Mouse (Mus musculus) midbrain, embryonic 15.5 days (tissue): ENCODE measurements around the gene Gm20509. TPM values are rescaled to one million over a fixed set of nuclear protein-coding genes. Genes with fewer than 3 reads are reported as not detected.
A peak's percentile ranks its signal among the peaks of the same experiment; 100 is the strongest.

Source experiments
- ATAC-seq: fragments of 200-750 bp; cut with Nextera tagmentation; replicated peaks from 2 replicates; pipeline ENCODE4 v1.8.0; 2017; ENCODE audit warnings: moderate TSS enrichment
- H3K27ac ChIP-seq: fragments of 300-500 bp; sonication (generic); 2 replicates; pipeline ENCODE4 v1.5.1; 2015; ENCODE audit warnings: mild to moderate bottlenecking, inconsistent platforms
- H3K27me3 ChIP-seq: fragments of 300-500 bp; sonication (generic); replicated peaks from 2 replicates; pipeline ENCODE4 v1.6.1; 2015; ENCODE audit warnings: inconsistent platforms
- H3K36me3 ChIP-seq: fragments of 300-500 bp; sonication (generic); replicated peaks from 2 replicates; pipeline ENCODE4 v1.6.1; 2015; ENCODE audit warnings: inconsistent platforms
- H3K4me1 ChIP-seq: fragments of 300-500 bp; sonication (generic); 2 replicates; pipeline ENCODE4 v1.6.1; 2015; ENCODE audit warnings: inconsistent platforms
- H3K4me2 ChIP-seq: fragments of 300-500 bp; sonication (generic); 2 replicates; pipeline ENCODE4 v1.6.1; 2015; ENCODE audit warnings: inconsistent platforms, mild to moderate bottlenecking, moderate library complexity
- H3K4me3 ChIP-seq: fragments of 300-500 bp; sonication (generic); 2 replicates; pipeline ENCODE4 v1.5.1; 2015; ENCODE audit warnings: mild to moderate bottlenecking, inconsistent platforms
- H3K9ac ChIP-seq: fragments of 300-500 bp; sonication (generic); 2 replicates; pipeline ENCODE4 v1.6.1; 2015; ENCODE audit warnings: mild to moderate bottlenecking, inconsistent platforms
- H3K9me3 ChIP-seq: fragments of 300-500 bp; sonication (generic); 2 replicates; pipeline ENCODE4 v1.6.1; 2016; ENCODE audit warnings: inconsistent platforms
- WGBS: fragments of 180-500 bp; shearing (Covaris S2); methylation state at CpG from one replicate; pipeline ENCODE4 v1.1.7; 2015; ENCODE audit warnings: mixed read lengths; 5-methylcytosine and 5-hydroxymethylcytosine counted together
- polyA plus RNA-seq: library from polyadenylated mRNA; unstranded; fragments of >200 nt; fragmentation: Nextera tagmentation; extraction: Ambion mirVana; gene quantifications from 2 replicates; pipeline ENCODE4 v1.2.1, GENCODE M21; 2015

Gene Gm20509
- polyA plus RNA-seq, 1 experiment from 2014 or later = not detected

GRCm38 (mm10) chr9:73154347-73154746 is 52.1 kb downstream of the Gm20509 start:
- no peaks in the 10 kb centered on the region for H3K36me3 ChIP-seq
- no peak overlapping the region for H3K27ac ChIP-seq
- H3K9ac ChIP-seq = no peak overlapping the region
- no peaks in the 10 kb centered on the region for H3K4me1 ChIP-seq
- H3K9me3 ChIP-seq = no peaks in the 10 kb centered on the region
- H3K4me3 ChIP-seq = no peak overlapping the region
- ATAC-seq = no peak
- H3K27me3 ChIP-seq = no peaks in the 10 kb centered on the region
- WGBS = 56% methylated on average over 9 of the region's 9 CpGs
- H3K4me2 ChIP-seq = no peak overlapping the region

- Histone ChIP-seq H3K9ac (no peak overlapping the region), H3K4me1 (no peaks in the 10 kb centered on the region), H3K4me2 (no peak overlapping the region), H3K9me3 (no peaks in the 10 kb centered on the region), H3K27ac (no peak overlapping the region), H3K4me3 (no peak overlapping the region), H3K36me3 (no peaks in the 10 kb centered on the region), H3K27me3 (no peaks in the 10 kb centered on the region)
- ATAC-seq = no peak
- 85% methylated on average over 4 of the region's 4 CpGs for WGBS
These were observed 55.7 kb downstream of the Gm20509 start for GRCm38 (mm10) chr9:73157968-73158367.

- H3K4me3 ChIP-seq = no peak overlapping the region
- H3K4me1 ChIP-seq = no peaks in the 10 kb centered on the region
- H3K4me2 ChIP-seq = no peak overlapping the region
- H3K36me3 ChIP-seq = no peaks in the 10 kb centered on the region
- 42% methylated on average over 1 of the region's 1 CpGs for WGBS
- no peak overlapping the region for H3K9ac ChIP-seq
- no peak for ATAC-seq
- no peaks in the 10 kb centered on the region for H3K27me3 ChIP-seq
- H3K27ac ChIP-seq = no peak overlapping the region
- no peaks in the 10 kb centered on the region for H3K9me3 ChIP-seq
These were observed 57.0 kb downstream of the Gm20509 start for GRCm38 (mm10) chr9:73159265-73159664.

- Histone ChIP-seq H3K9me3 (no peaks in the 10 kb centered on the region), H3K4me2 (peak overlapping the region; percentile 31), H3K4me1 (no peaks in the 10 kb centered on the region), H3K27me3 (no peaks in the 10 kb centered on the region), H3K36me3 (no peaks in the 10 kb centered on the region), H3K9ac (no peak overlapping the region), H3K27ac (no peak overlapping the region), H3K4me3 (no peak overlapping the region; the same call in 1 of the 2 replicates)
- peak; percentile 80 for ATAC-seq
- WGBS = 20% methylated on average over 26 of the region's 26 CpGs
These were observed 60.5 kb downstream of the Gm20509 start for GRCm38 (mm10) chr9:73162571-73163333.

GRCm38 (mm10) chr9:73165631-73166030 is 63.4 kb downstream of the Gm20509 start:
- Histone ChIP-seq H3K27ac (no peak overlapping the region), H3K36me3 (no peaks in the 10 kb centered on the region), H3K4me1 (no peaks in the 10 kb centered on the region), H3K27me3 (no peaks in the 10 kb centered on the region), H3K9me3 (no peaks in the 10 kb centered on the region), H3K4me3 (no peak overlapping the region), H3K9ac (no peak overlapping the region), H3K4me2 (no peak overlapping the region)
- 90% methylated on average over 4 of the region's 4 CpGs for WGBS
- ATAC-seq = no peak

Other genes starting within 250 kb of the Gm20509 start
- gene Pygo1, start 176.8 kb upstream of the Gm20509 start, polyA plus RNA-seq = 13.8 and 15.5 TPM in 2 replicates
- 1.9 and 2.5 TPM in 2 replicates for gene Dyx1c1, start 143.7 kb upstream of the Gm20509 start, polyA plus RNA-seq
- not detected in 2 replicates for gene Gm44503, start 143.6 kb upstream of the Gm20509 start, polyA plus RNA-seq
- gene Ccpg1os, start 117.1 kb upstream of the Gm20509 start, polyA plus RNA-seq = 20.3 and 22.9 TPM in 2 replicates
- 46.2 and 46.9 TPM in 2 replicates for gene Ccpg1, start 117.0 kb upstream of the Gm20509 start, polyA plus RNA-seq
- gene Pigb, start 62.1 kb upstream of the Gm20509 start, polyA plus RNA-seq = 15.1 and 17.2 TPM in 2 replicates
- 3.1 and 3.7 TPM in 2 replicates for gene Rab27a, start 57.6 kb upstream of the Gm20509 start, polyA plus RNA-seq
- 0.22 and 0.28 TPM in 2 replicates for gene Khdc3, start 634 bp upstream of the Gm20509 start, polyA plus RNA-seq
- 96.0 and 100 TPM in 2 replicates for gene Rsl24d1, start 11.0 kb downstream of the Gm20509 start, polyA plus RNA-seq